Mouse (Mus musculus) G1E (cell line): ENCODE measurements at regions not wholly inside any gene's neighbourhood (a gene's known extent, or its start where the extent isn't known, plus 50 kb on each side); places are given as distances from the start of the nearest gene placed in this dataset.

Experiments
- CTCF ChIP-seq: IDR thresholded peaks from 2 replicates; pipeline ENCODE4 v1.5.1; 2012; ENCODE audit warnings: low read depth, low read length, inconsistent platforms, mixed read lengths
- GATA1 ChIP-seq: IDR thresholded peaks from 2 replicates; pipeline ENCODE4 v1.6.1; 2012; ENCODE audit warnings: borderline replicate concordance, low read length, inconsistent platforms, mixed read lengths

GRCm38 (mm10) chr4:55605541-55605940 lies 73.3 kb upstream of the Klf4 start:
- no peak for TF ChIP-seq CTCF
- no peak for TF ChIP-seq GATA1
